Mouse (Mus musculus) thymus, postnatal 36 days (tissue): Measurements from ENCODE around the gene Krtap1-3.

Experiments
- DNase-seq, 2 experiments: peaks; one replicate each; pipeline ENCODE4 v3.0.0; 2022; ENCODE audit warnings: mixed read lengths in 2 of 2

Krtap1-3 gene

GRCm38 (mm10) chr11:99557976-99558745 is 33.0 kb downstream of the Krtap1-3 start:
- no peak for DNase-seq

- DNase-seq: no peak
Measured at GRCm38 (mm10) chr11:99556753-99557152, 34.4 kb downstream of the Krtap1-3 start, which contains the start of gene Krtap3-2. Gene Krtap3-2, minus strand, starts transcription at chr11:99556853.

GRCm38 (mm10) chr11:99556195-99556594 is 34.9 kb downstream of the Krtap1-3 start:
- no peak for DNase-seq

GRCm38 (mm10) chr11:99550765-99551164 is 40.4 kb downstream of the Krtap1-3 start, which contains the start of gene Krtap3-3:
Gene Krtap3-3, minus strand, starts transcription at chr11:99550865.
- DNase-seq: no peak

GRCm38 (mm10) chr11:99547892-99548291 is 43.2 kb downstream of the Krtap1-3 start:
- DNase-seq: no peak
